Mouse (Mus musculus) heart, adult 11 months (tissue): Measurements from ENCODE around the gene Capn5.

Source experiments
- DNase-seq: peaks from one replicate; pipeline ENCODE4 v3.0.0; 2022

Gene Capn5

GRCm38 (mm10) chr7:98176322-98177070 lies 1.6 kb downstream of the Capn5 start:
- DNase-seq, result peak; percentile 91

DNA sequence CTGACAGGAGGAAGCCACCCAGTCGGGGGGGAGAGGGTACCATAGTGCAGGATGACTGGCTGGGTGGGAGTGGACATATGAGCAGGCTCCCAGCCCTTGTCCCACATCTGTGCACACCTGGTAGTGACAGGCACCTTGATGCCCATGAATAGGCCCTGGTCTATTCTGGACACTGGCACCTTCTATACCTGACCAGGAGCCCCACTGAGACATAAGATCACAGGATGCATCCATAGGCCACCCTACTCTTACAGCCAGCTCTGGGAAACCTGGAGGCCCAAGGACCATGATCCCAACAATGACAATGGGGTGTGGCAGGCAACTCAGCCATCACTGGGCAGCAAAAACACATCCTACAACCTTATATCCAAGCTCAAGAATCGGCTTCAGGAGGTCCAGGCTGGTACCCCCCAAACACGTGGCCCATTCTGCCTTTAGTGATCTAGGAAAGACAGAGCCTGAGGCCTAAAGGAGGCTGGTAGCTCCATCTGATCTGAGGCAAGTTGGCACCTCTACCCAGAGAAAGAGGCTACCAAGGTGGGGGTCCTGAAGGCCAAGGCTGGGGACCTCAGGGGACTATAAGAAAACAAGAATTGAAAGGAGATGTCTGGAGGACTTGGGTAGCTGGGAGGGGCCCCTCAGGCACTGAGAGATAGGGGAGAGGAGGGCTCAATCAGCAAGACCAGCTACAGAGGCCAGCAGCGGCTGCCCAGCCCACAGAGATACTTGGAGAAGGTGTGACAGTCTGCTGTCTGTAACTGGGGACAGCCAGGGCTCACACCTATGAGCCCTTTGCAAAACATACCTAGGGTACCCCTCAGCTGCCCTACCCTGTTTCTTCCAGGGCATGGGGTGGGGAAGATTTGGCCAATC lies 3.0 kb downstream of the Capn5 start:
- DNase-seq, result peak; percentile 89

GRCm38 (mm10) chr7:98173408-98173807 lies 4.7 kb downstream of the Capn5 start:
- no peak for DNase-seq

DNA sequence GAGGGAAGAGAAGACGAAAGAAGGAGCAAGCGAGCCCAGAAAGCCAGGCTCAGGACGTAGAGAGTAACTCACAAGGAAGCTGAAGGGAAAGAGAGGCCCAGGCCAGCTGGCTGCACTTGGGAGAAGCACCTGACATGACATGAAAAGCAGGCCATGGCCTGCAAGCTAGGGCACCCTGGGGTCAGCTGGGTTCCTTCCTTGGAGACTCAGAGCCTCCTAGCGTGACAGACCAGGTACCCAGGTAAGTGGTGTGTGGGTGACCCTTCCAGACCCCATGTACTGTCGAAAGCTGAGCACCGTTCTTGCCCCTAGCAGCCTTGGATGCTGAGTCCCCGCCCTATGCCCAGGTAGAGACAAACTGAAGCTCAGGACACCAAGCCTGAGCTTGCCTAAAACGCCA lies 5.4 kb downstream of the Capn5 start:
- peak; percentile 88 for DNase-seq

- DNase-seq, result peak; percentile 99
Measured at GRCm38 (mm10) chr7:98171141-98172073, 6.7 kb downstream of the Capn5 start.

DNA sequence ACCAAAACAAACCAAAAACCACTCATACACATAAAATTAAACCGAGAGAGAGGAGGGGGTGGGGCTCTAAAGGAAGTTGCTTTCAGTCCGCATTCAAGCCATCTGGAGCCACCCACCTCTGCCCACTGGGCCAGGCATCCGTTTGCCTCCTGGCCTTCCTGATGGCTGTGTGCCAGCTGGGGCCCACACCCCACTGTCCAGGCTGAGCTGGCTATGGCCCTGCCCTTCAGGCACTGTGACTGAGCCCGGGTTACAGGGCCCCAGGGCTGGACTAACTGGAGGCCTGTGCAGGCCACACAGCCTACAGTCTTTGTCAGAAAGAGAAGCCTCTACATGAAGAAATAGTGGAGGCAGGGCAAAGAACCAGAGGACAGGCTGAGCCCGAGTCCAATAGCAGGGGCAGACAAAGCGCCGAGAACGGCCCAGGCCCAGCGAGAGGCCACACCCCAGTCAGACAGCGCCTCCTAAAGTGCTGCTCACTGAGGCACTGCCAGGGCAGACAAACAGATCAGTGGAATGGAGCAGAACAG lies 13.0 kb downstream of the Capn5 start:
- peak; percentile 95 for DNase-seq

GRCm38 (mm10) chr7:98164382-98164998 lies 13.6 kb downstream of the Capn5 start:
- peak; percentile 87 for DNase-seq

DNA sequence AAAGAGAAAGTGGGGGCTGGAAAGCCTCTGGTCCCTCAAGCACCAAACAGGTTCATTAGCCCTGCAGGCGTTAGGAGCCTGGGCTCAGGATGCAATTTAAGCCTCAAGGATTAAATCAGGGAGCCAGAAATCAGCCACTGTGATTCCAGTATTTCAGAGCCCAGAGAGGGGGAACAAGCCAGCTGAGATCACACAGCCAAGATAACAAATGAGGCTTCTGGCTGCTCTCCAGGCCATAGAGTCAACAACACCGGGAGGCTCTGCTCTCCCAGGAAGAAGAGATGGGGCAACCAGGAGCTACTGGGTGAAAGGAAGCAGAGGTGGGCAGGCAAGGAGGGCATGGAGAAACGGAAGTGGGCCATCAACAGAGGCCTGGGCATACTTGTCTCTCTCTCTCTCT lies 14.4 kb downstream of the Capn5 start:
- no peak for DNase-seq

DNA sequence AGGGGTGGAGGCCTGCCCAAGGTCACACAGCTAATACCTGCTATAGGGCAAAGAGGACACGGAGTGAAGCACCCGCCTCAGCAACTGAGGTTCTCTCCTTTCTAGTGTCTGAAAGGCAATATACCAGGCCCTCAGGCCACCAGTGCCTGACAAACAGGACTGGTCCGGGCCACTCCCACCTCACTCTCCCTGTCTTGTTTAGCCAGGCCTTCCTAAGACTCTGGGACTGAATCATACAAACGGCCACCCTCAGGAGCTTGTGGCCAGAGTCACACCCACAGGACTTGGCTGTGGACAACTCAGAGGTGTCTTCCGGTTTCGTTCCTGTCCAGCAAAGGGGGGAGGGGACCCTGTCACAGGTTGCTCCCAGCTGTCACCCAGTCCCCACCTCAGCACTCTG lies 15.8 kb downstream of the Capn5 start:
- DNase-seq, result no peak

- DNase-seq, result peak; percentile 93
Measured at GRCm38 (mm10) chr7:98160041-98160740, 17.9 kb downstream of the Capn5 start.

- no peak for DNase-seq
Measured at GRCm38 (mm10) chr7:98158481-98158880, 19.6 kb downstream of the Capn5 start.

DNA sequence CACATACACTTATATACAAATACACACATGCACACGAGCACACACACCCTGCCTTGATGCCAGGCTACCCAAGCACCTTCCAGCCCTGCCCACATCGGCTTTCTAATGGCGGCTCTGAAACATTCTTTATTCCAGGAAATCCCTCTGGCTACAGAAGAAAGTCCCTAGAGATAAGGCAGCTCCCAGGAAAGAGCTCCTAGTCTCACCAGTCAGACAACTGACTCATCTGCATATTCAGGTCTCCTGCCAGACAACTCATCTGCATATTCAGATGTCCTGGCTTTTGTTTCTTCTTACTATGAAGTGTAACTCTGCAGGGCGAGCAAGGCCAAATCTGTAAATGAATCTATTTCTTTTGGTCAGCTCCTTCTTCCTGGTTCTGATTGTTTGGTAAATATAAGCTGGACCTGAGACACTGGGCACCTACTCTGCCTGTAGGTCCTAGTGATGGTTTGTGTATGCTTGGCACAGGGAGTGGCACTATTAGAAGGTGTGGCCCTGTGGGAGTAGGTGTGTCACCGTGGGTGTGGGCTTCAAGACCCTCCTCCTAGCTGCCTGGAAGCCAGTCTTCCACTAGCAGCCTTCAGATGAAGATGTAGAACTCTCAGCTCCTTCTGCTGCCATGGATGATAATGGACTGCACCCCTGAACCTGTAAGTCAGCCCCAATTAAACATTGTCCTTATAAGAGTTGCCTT lies 20.3 kb downstream of the Capn5 start:
- no peak for DNase-seq

DNA sequence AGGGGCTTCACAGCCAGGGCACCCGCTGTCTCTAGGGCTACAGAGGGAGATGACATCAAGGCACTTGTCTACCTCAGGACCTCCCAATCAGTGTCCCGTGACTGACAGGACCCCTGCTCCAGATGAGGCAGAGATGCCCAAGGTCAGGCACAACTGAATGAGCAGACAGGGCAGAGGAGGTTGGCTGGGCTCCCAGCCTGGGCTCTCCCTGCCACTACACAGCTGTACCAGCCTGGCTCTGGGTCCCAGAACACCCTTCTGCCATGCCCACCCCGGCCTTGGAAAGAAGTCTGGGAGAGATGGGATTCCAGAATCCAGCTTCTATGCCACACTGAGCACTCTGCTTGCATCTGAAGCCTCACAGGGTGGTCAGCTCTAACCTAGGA lies 21.8 kb downstream of the Capn5 start:
- peak; percentile 89 for DNase-seq

GRCm38 (mm10) chr7:98155546-98156279 lies 22.4 kb downstream of the Capn5 start:
- DNase-seq, result peak; percentile 93

GRCm38 (mm10) chr7:98153892-98154291 lies 24.2 kb downstream of the Capn5 start:
- DNase-seq, result no peak

- DNase-seq, result no peak
Measured at GRCm38 (mm10) chr7:98153345-98153744, 24.7 kb downstream of the Capn5 start.

DNA sequence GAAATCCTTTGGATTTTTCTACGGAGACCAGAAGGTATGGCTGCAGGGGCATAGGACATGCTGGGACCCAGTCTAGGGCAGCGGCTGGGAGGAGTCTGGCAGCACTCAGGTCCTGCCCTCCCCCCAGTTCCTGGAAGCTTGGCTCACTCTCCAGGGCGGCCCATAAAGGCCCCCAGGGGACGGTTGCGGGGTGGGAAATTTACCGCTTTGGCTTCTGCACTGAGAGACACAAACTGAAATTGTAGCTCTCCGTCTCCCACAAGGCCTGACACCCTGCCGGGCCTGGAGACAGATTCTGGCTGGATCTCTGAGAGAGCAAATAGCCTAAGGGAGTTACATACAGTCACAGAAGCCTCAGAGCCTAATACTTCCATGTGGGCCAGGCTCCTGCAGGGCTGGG lies 25.7 kb downstream of the Capn5 start:
- peak; percentile 93 for DNase-seq

DNA sequence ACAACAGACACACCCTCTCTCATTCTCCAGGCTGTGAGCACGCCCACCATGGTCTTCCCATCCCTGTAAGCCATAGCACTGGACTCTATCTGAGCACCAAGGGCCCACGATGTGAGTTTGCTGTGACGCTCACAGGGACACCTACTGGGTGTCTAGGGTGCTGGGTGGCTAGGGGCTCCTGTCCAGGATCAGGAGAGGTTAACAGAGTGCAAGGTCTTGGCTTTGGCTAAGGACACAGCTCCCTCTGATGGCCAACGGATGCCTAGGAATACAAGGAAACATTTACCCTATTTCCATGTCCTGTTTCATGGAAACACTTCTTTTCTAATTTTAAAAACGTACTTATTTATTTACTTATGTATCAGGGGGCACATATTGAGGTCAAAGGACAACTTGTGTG lies 27.5 kb downstream of the Capn5 start:
- no peak for DNase-seq

DNA sequence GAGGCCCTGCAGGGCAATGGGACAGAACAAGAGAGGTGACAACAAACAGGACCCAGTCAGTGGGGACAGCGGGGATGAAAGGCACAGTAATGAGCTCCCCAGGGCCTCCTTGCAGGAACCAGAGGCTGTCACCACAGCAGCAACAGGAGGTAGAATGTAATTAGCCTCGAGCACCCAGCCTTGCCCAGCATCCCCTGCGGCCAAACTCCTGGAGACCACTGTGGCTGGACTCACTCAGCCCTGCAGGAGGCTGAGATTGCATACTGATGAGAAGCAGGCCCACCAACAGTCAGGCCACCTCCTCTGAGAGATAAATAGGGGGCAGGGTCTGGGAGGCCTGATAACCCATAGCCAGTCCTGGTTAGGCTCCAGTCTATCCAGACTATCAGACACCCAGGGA lies 28.3 kb downstream of the Capn5 start:
- no peak for DNase-seq

DNA sequence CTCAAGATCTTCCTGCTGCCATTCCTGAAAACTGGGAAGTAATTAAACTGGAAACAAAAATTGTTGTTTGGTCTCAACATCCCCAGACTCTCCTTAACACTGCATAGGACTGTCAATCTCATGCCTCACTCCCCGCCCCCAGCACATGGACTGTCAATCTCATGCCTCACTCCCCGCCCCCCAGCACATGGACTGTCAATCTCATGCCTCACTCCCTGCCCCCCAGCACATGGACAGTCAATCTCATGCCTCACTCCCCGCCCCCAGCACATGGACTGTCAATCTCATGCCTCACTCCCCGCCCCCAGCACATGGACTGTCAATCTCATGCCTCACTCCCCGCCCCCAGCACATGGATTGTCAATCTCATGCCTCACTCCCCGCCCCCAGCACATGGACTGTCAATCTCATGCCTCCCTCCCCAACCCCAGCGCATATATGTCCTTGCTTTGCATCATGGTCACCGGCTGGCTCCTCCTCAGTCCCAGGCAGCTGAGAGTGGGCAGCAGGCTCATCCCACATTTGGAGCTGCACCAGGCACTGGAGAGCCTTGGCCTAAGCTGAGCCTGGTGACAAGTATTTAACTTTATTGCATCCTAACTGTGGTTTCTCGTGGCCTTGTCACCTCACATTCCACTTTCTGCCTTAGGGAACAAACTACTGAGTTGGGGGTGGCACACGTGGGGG lies 29.2 kb downstream of the Capn5 start:
- no peak for DNase-seq
